Mouse (Mus musculus): ENCODE results near the gene Ass1.
"Not testable (repeated sequence)": the region's sequence is repeated elsewhere in the genome, so short reads cannot be mapped to it uniquely, and the experiment has no call there.

Gene Ass1

GRCm38 (mm10) chr2:31537054-31537453, 67.0 kb downstream of the Ass1 start:
- no peak for DNase-seq (ENCODE audit: low spot score)

GRCm38 (mm10) chr2:31538745-31539144, 68.7 kb downstream of the Ass1 start:
- DNase-seq (ENCODE audit: low spot score), result no peak

GRCm38 (mm10) chr2:31541581-31541980, 71.6 kb downstream of the Ass1 start:
- no peak for DNase-seq (ENCODE audit: low spot score)

GRCm38 (mm10) chr2:31547726-31548125, 77.7 kb downstream of the Ass1 start:
- DNase-seq (ENCODE audit: low spot score), result no peak

GRCm38 (mm10) chr2:31550503-31550902, 80.5 kb downstream of the Ass1 start:
- no peak for DNase-seq (ENCODE audit: low spot score)

- DNase-seq (ENCODE audit: low spot score), result not testable (repeated sequence)
Observed at GRCm38 (mm10) chr2:31551351-31551750, 81.3 kb downstream of the Ass1 start.

- DNase-seq (ENCODE audit: low spot score), result no peak
Observed at GRCm38 (mm10) chr2:31551971-31552370, 82.0 kb downstream of the Ass1 start.

GRCm38 (mm10) chr2:31554619-31555018, 84.6 kb downstream of the Ass1 start:
- no peak for DNase-seq (ENCODE audit: low spot score)
